Mouse (Mus musculus): ENCODE measurements around the gene Mast1. TPM values are rescaled to one million over a fixed set of nuclear protein-coding genes. Genes with fewer than 3 reads are reported as not detected.
A peak's percentile ranks its signal among the peaks of the same experiment; 100 is the strongest.

Mast1 gene
- polyA plus RNA-seq, 1 experiment from 2014 or later, result 0.08 TPM

- ATAC-seq (replicated peaks; ENCODE audit: low FRiP score, low read depth), result peak; percentile 11; the same call in 1 of the 2 replicates
- H3K27me3 ChIP-seq (ENCODE audit: insufficient read depth, low read length), result peaks cover 48% of the 10 kb centered on the region
- 6% methylated on average over 11 of the region's 11 CpGs for WGBS
- TF ChIP-seq CTCF (IDR thresholded peaks at IDR 0.05; ENCODE audit: low read depth), result no peak
- no peaks in the 10 kb centered on the region for H3K36me3 ChIP-seq (ENCODE audit: insufficient read depth, low read length)
- 0 out of 2 replicates have a peak overlapping the region, but pooled peaks have one; percentile 68 for H3K4me2 ChIP-seq (ENCODE audit: low read length)
- 0 out of 2 replicates have a peak, but pooled peaks cover 6% of the 10 kb centered on the region for H3K4me1 ChIP-seq (replicated peaks; ENCODE audit: insufficient read depth, low read length)
- no peak overlapping the region for H3K27ac ChIP-seq
- no peak for DNase-seq (ENCODE audit: low spot score)
- H3K4me3 ChIP-seq (replicated peaks; ENCODE audit: low read depth, low read length), result no peak overlapping the region; the same call in 1 of the 2 replicates
- no peaks in the 10 kb centered on the region for H3K9me3 ChIP-seq (replicated peaks; ENCODE audit: low read length)
- no peak overlapping the region for H3K9ac ChIP-seq (ENCODE audit: low read depth, low read length)
Measured at GRCm38 (mm10) chr8:84945235-84945632, 8.1 kb upstream of the Mast1 start.

GRCm38 (mm10) chr8:84944478-84945160 lies 7.5 kb upstream of the Mast1 start:
- 3% methylated on average over 26 of the region's 26 CpGs for WGBS
- ATAC-seq (replicated peaks; ENCODE audit: low FRiP score, low read depth) (no peak; the same call in 1 of the 2 replicates), DNase-seq (ENCODE audit: low spot score) (no peak)
- H3K4me2 ChIP-seq (ENCODE audit: low read length), result peak overlapping the region; percentile 11; the same call in 1 of the 2 replicates
- H3K9me3 ChIP-seq (replicated peaks; ENCODE audit: low read length), result no peaks in the 10 kb centered on the region
- H3K27ac ChIP-seq, result no peak overlapping the region
- no peak overlapping the region for H3K9ac ChIP-seq (ENCODE audit: low read depth, low read length)
- H3K27me3 ChIP-seq (ENCODE audit: insufficient read depth, low read length), result peaks cover 42% of the 10 kb centered on the region
- H3K36me3 ChIP-seq (ENCODE audit: insufficient read depth, low read length), result no peaks in the 10 kb centered on the region
- TF ChIP-seq CTCF (IDR thresholded peaks at IDR 0.05; ENCODE audit: low read depth), result no peak
- 0 out of 2 replicates have a peak, but pooled peaks cover 6% of the 10 kb centered on the region for H3K4me1 ChIP-seq (replicated peaks; ENCODE audit: insufficient read depth, low read length)
- no peak overlapping the region for H3K4me3 ChIP-seq (replicated peaks; ENCODE audit: low read depth, low read length)

- Histone ChIP-seq H3K9ac (ENCODE audit: low read depth, low read length) (no peak overlapping the region), H3K9me3 (replicated peaks; ENCODE audit: low read length) (no peaks in the 10 kb centered on the region), H3K4me3 (replicated peaks; ENCODE audit: low read depth, low read length) (no peak overlapping the region), H3K4me1 (replicated peaks; ENCODE audit: insufficient read depth, low read length) (0 out of 2 replicates have a peak, but pooled peaks cover 6% of the 10 kb centered on the region), H3K27ac (no peak overlapping the region), H3K27me3 (ENCODE audit: insufficient read depth, low read length) (peaks cover 46% of the 10 kb centered on the region), H3K4me2 (ENCODE audit: low read length) (no peak overlapping the region), H3K36me3 (ENCODE audit: insufficient read depth, low read length) (no peaks in the 10 kb centered on the region)
- ATAC-seq (replicated peaks; ENCODE audit: low FRiP score, low read depth) (no peak), DNase-seq (ENCODE audit: low spot score) (no peak)
- TF ChIP-seq CTCF (IDR thresholded peaks at IDR 0.05; ENCODE audit: low read depth), result no peak
- WGBS, result 7% methylated on average over 4 of the region's 4 CpGs
Measured at GRCm38 (mm10) chr8:84943699-84944098, 6.5 kb upstream of the Mast1 start.

GRCm38 (mm10) chr8:84937620-84938485 lies 694 bp upstream of the Mast1 start:
- 59% methylated on average over 13 of the region's 13 CpGs for WGBS
- Histone ChIP-seq H3K27me3 (ENCODE audit: insufficient read depth, low read length) (peaks cover 45% of the 10 kb centered on the region), H3K4me3 (replicated peaks; ENCODE audit: low read depth, low read length) (peak overlapping the region; percentile 33; the same call in 1 of the 2 replicates)

GRCm38 (mm10) chr8:84936041-84936961 lies 858 bp downstream of the Mast1 start:
- Histone ChIP-seq H3K9ac (ENCODE audit: low read depth, low read length) (no peak overlapping the region), H3K36me3 (ENCODE audit: insufficient read depth, low read length) (no peaks in the 10 kb centered on the region), H3K4me1 (replicated peaks; ENCODE audit: insufficient read depth, low read length) (peaks cover 5% of the 10 kb centered on the region; the same call in 1 of the 2 replicates), H3K4me3 (replicated peaks; ENCODE audit: low read depth, low read length) (peak overlapping the region; percentile 33; the same call in 1 of the 2 replicates), H3K9me3 (replicated peaks; ENCODE audit: low read length) (no peaks in the 10 kb centered on the region), H3K27ac (no peak overlapping the region), H3K27me3 (ENCODE audit: insufficient read depth, low read length) (peaks cover 45% of the 10 kb centered on the region), H3K4me2 (ENCODE audit: low read length) (peak overlapping the region; percentile 67)
- ATAC-seq (replicated peaks; ENCODE audit: low FRiP score, low read depth) (no peak), DNase-seq (ENCODE audit: low spot score) (no peak)
- WGBS, result 21% methylated on average over 22 of the region's 23 CpGs
- no peak for TF ChIP-seq CTCF (IDR thresholded peaks at IDR 0.05; ENCODE audit: low read depth)

More at GRCm38 (mm10) chr8:84937620-84938485, 694 bp upstream of the Mast1 start:
- TF ChIP-seq CTCF (IDR thresholded peaks at IDR 0.05; ENCODE audit: low read depth), result no peak; the same call in 1 of the 2 replicates
- H3K27ac ChIP-seq, result no peak overlapping the region
- H3K9ac ChIP-seq (ENCODE audit: low read depth, low read length), result no peak overlapping the region
- no peak for ATAC-seq (replicated peaks; ENCODE audit: low FRiP score, low read depth)
- no peaks in the 10 kb centered on the region for H3K36me3 ChIP-seq (ENCODE audit: insufficient read depth, low read length)
- peak overlapping the region; percentile 67; the same call in 1 of the 2 replicates for H3K4me2 ChIP-seq (ENCODE audit: low read length)
- no peak for DNase-seq (ENCODE audit: low spot score)
- H3K4me1 ChIP-seq (replicated peaks; ENCODE audit: insufficient read depth, low read length), result peaks cover 5% of the 10 kb centered on the region; the same call in 1 of the 2 replicates
- no peaks in the 10 kb centered on the region for H3K9me3 ChIP-seq (replicated peaks; ENCODE audit: low read length)
